Mouse (Mus musculus) megakaryocyte, embryonic 14.5 days (primary cell): ENCODE results near the gene Rab3gap2.

Source experiments
- FLI1 ChIP-seq: IDR thresholded peaks from 2 replicates; pipeline ENCODE4 v1.6.1; 2012; ENCODE audit warnings: low read length, inconsistent platforms, mixed read lengths
- GATA1 ChIP-seq: IDR thresholded peaks from 3 replicates; pipeline ENCODE4 v1.6.1; 2012; ENCODE audit warnings: mixed read lengths, low read length, inconsistent platforms, borderline replicate concordance

GRCm38 (mm10) chr1:185306836-185307235, 102.9 kb downstream of the Rab3gap2 start:
- no peak for TF ChIP-seq GATA1
- no peak for TF ChIP-seq FLI1
